Mouse (Mus musculus) neural tube, embryonic 11.5 days (tissue): Measurements from ENCODE around the gene Ppig. TPM values are rescaled to one million over a fixed set of nuclear protein-coding genes. Genes with fewer than 3 reads are reported as not detected.

Experiments used
- polyA plus RNA-seq: library from polyadenylated mRNA; unstranded; fragments of >200 nt; fragmentation: Nextera tagmentation; extraction: Ambion mirVana; gene quantifications from 2 replicates; pipeline ENCODE4 v1.2.1, GENCODE M21; 2014

Ppig gene
- polyA plus RNA-seq, 1 experiment from 2014 or later = 105 TPM

Other genes starting within 250 kb of the Ppig start
- gene Lrp2, start 136.5 kb upstream of the Ppig start, polyA plus RNA-seq = 1.5 and 1.6 TPM in 2 replicates
- 15.6 and 21.0 TPM in 2 replicates for gene Bbs5, start 75.4 kb upstream of the Ppig start, polyA plus RNA-seq
- 3.3 and 5.4 TPM in 2 replicates for gene Klhl41, start 52.4 kb upstream of the Ppig start, polyA plus RNA-seq
- 19.5 and 22.5 TPM in 2 replicates for gene Fastkd1, start 9.0 kb upstream of the Ppig start, polyA plus RNA-seq
- 2.8 and 2.9 TPM in 2 replicates for gene Ccdc173, start 67.0 kb downstream of the Ppig start, polyA plus RNA-seq
- 39.3 and 40.5 TPM in 2 replicates for gene Phospho2, start 67.1 kb downstream of the Ppig start, polyA plus RNA-seq
- gene Klhl23, start 99.4 kb downstream of the Ppig start, polyA plus RNA-seq = 35.5 and 35.8 TPM in 2 replicates
- gene Ssb, start 139.0 kb downstream of the Ppig start, polyA plus RNA-seq = 378 and 404 TPM in 2 replicates
- gene Mettl5, start 163.1 kb downstream of the Ppig start, polyA plus RNA-seq = 32.9 and 36.2 TPM in 2 replicates
- 16.6 and 19.4 TPM in 2 replicates for gene Ubr3, start 174.7 kb downstream of the Ppig start, polyA plus RNA-seq